Mouse (Mus musculus): ENCODE results near the gene Pla2g6.

The Pla2g6 gene

GRCm38 (mm10) chr15:79328058-79328938 lies at the start of gene Pla2g6:
Gene Pla2g6, minus strand, starts transcription at chr15:79328390.
- DNase-seq (ENCODE audit: low read depth, low spot score), result peak; percentile 98

- peak; percentile 92 for DNase-seq (ENCODE audit: low read depth, low spot score)
Observed at GRCm38 (mm10) chr15:79377681-79378080, 49.5 kb upstream of the Pla2g6 start.

- DNase-seq (ENCODE audit: low read depth, low spot score), result no peak
Observed at GRCm38 (mm10) chr15:79374760-79375159, 46.6 kb upstream of the Pla2g6 start.

DNA sequence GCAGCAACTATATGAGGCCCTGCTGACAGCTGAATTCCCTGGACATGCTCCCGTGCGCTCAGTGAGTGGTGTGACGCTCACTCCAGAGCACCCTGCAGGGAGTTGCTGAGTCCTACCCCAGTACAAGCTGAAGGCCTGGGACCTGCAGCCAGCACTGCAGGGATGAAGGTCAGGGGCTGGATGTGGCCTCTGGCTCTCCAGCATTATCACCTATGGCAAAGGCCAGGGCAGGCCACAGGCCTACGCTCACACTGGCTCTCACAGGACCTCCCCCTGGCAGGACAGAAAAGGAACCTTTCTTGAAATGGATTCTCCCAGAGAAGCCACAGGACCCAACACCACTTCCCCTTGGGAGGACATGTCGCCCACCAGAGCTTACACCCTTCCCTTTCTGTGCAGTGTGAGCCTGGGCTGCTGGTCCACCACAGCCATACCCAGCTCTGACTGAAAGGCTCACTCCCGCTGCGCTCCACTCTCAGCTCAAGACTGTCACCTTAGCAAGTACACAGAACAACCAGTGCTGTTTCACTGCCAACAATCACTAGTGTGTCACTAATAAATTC lies 42.2 kb upstream of the Pla2g6 start:
- no peak for DNase-seq (ENCODE audit: low read depth, low spot score)

DNA sequence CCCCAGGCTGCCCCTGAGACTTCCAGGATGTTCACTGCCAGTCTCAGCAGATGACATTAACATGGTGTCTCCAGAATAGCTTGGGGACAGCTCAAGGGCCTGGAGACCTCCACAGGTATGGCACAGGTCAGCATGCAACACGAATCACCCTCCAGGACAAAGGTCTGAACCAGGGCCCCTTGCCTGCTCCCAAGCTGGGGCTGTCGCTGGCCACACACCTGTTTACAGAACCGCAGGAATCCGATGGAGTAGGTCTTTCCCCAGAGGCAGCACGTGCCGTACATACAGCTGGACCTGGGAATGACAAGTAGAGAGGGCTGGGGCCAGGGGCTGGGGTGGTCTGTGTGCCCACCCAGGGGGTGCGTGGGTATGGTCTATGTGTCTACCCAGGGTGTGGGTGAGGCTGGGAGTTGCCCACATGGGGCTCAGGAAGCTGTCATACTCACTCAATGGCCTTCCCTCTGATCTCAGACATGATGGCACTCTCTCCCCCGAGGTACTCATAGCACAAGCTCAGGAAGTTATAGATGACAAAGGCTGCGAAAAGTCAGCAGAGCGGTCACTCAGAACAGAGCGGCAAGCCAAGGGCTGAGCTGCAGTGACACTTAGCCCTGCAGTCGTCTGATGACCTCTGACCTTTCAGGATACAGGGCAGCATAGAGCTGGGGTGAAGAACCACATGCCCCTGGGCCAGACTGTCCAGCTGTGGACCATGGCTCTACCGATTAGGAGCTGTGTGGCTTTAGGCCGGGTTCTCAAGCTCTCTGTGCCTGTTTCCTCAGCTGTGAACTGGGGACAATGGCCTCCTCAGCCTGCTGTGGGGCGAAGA lies 41.5 kb upstream of the Pla2g6 start:
- DNase-seq (ENCODE audit: low read depth, low spot score), result no peak

GRCm38 (mm10) chr15:79368861-79369440 lies 40.8 kb upstream of the Pla2g6 start:
- no peak for DNase-seq (ENCODE audit: low read depth, low spot score)

DNA sequence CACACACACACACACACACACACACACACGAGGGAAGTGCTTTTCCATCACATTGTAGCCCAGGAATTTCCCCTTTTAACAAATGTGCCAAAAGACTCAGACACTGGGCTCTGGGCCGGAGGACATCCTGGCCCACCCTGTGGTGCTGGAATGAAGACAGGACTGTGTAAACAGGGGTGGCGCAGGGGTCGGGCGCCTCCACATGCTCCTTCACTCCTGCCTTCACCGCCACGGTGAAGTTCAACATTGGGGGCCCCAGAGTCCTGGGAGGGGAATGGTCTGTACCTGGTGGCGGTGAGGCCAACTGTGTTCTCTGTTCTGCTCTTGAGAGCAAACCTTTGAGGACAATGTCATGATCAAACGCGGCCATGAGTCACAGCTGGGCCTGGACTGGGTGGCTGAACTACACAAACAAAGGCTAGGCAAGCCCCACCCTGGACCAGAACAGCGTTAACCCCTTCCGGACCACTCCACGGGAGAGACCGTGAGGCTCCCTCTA lies 40.2 kb upstream of the Pla2g6 start:
- peak; percentile 66 for DNase-seq (ENCODE audit: low read depth, low spot score)

DNA sequence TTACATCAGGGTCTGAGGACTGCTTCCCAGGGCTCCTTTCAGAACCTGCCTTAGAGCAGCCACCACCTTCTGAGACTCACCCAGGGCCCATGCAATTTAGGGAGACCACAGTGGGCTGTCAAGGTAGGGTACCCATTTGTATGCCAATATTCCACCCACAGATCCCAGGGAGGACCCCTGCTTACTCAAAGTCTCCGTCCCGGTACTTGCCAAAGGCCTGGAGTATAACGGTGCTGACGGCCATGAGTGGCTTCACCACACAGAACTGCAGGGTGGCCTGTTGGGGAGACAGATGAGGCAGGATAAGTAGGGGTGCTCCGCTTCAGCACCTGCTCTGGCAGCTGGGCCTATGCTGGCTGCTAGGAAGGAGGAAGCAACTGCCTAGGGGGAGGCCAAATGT lies 38.2 kb upstream of the Pla2g6 start:
- DNase-seq (ENCODE audit: low read depth, low spot score), result no peak

GRCm38 (mm10) chr15:79365068-79365467 lies 36.9 kb upstream of the Pla2g6 start:
- DNase-seq (ENCODE audit: low read depth, low spot score), result no peak

DNA sequence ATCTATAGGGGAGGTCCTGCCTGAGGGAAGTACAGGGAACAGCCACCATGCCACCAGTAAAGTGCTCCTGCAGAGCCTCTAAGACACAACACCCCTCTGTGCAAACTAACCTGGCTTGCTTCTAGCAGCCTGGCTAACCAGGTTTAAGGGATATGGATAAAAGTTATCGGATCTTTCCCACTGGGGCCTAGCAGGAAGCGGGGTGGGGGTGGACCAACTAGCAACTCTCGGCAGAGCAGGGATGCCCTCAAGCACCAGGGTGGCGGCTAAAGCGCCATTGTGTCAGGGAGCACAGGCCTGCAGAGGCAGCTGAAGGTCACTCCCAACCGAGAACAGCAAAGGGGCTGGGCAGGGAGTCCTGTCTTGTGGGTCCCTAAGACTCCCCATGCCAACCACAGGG lies 35.9 kb upstream of the Pla2g6 start:
- DNase-seq (ENCODE audit: low read depth, low spot score), result no peak

DNA sequence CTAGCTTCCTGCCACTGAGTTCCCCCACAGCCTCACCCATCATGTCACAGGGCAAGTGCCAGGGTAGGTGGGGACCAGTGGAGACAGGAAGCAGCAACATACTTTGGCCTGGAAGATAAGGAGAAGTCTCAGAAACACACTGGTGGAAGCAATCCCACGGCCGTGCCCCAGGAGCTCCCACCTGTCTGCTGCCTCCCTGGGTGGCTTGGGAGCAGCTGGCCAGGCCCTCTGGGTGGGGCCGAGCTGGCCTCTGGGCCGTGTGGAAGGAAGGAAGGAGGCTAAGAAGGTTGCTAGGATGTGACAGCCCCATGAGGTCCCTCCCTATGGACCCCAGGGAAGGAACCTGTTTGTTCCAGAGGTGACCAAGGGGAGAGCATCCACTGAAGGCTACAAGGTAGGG lies 32.8 kb upstream of the Pla2g6 start:
- no peak for DNase-seq (ENCODE audit: low read depth, low spot score)

- no peak for DNase-seq (ENCODE audit: low read depth, low spot score)
Observed at GRCm38 (mm10) chr15:79360371-79360770, 32.2 kb upstream of the Pla2g6 start.

- no peak for DNase-seq (ENCODE audit: low read depth, low spot score)
Observed at GRCm38 (mm10) chr15:79359954-79360353, 31.8 kb upstream of the Pla2g6 start.

- no peak for DNase-seq (ENCODE audit: low read depth, low spot score)
Observed at GRCm38 (mm10) chr15:79357974-79358690, 29.9 kb upstream of the Pla2g6 start.

- no peak for DNase-seq (ENCODE audit: low read depth, low spot score)
Observed at GRCm38 (mm10) chr15:79357036-79357911, 29.1 kb upstream of the Pla2g6 start.

GRCm38 (mm10) chr15:79356481-79356880 lies 28.3 kb upstream of the Pla2g6 start:
- DNase-seq (ENCODE audit: low read depth, low spot score), result no peak

DNA sequence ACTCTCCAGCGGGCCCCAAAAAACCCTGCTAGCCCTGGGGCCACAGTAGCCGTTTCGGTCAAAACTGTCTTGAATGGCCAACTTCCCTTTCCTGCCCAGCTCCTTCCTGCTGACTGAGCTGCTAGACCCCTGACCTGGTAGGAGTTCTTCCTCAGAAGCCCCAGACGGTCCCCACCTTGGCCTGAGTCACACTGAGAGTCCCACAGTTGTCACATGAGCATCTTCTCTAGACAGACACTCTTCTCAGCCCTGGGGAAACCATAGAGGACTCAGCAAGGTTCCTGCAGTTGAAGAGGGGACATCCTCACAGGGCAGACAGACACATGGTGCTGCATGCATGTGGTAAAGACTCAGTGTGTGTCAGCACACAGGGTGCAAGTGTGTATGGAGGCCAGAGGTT lies 26.4 kb upstream of the Pla2g6 start:
- no peak for DNase-seq (ENCODE audit: low read depth, low spot score)

DNA sequence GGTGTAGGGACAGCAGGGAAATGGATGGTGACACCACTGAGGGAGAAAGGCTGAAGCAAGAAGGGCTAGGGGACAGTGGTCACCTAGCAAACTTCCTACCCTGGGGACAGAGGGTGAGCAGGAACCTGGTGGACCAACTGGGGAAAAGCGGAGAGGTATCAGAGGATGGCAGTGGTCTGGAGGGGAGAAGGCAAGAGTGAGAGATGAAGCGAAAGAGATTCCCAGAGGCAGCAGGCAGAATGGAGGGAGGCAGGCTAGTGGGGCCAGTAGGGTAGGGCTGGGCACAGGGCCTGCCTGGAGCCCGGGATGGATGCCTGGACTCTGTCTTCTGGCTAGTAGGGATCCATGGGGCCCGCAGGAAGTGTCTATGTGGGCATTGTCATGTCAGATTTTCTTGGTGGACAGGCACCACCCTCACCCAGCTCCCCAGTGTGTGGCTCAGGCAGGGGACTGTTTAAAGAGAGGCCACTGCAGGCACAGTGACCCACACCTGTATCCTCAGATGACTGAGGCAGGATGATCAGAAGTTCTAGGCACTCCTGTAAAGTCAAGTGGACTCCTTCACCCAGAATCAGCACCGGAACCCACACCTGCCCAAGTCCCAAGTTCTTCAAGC lies 25.6 kb upstream of the Pla2g6 start:
- DNase-seq (ENCODE audit: low read depth, low spot score), result no peak

DNA sequence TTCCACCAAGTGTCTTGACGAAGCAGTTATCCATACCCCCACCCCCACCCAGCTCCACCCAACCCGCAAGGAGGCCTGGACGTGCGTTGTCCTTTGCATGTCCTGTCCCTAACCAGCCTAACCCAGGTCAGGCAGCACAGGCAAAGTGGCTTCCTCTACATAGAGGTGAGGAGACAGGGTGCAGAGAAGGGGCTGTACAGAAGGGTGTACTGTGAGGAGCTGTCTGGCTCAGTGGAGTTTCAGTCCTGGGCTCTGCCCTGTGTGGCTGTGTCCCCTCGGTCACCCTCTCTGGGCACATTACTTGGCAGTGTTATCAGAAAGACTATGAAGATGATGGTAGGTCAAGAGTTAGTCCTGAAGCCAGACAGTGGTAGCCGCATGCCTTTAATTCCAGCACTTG lies 24.3 kb upstream of the Pla2g6 start:
- DNase-seq (ENCODE audit: low read depth, low spot score), result no peak

GRCm38 (mm10) chr15:79351331-79351767 lies 23.2 kb upstream of the Pla2g6 start:
- DNase-seq (ENCODE audit: low read depth, low spot score), result peak; percentile 58
